Mouse (Mus musculus): ENCODE data around the gene Stip1. TPM values are rescaled to one million over a fixed set of nuclear protein-coding genes. Genes with fewer than 3 reads are reported as not detected.
A peak's percentile ranks its signal among the peaks of the same experiment; 100 is the strongest.

The Stip1 gene
- polyA plus RNA-seq, 1 experiment from 2014 or later = 376 TPM

DNA sequence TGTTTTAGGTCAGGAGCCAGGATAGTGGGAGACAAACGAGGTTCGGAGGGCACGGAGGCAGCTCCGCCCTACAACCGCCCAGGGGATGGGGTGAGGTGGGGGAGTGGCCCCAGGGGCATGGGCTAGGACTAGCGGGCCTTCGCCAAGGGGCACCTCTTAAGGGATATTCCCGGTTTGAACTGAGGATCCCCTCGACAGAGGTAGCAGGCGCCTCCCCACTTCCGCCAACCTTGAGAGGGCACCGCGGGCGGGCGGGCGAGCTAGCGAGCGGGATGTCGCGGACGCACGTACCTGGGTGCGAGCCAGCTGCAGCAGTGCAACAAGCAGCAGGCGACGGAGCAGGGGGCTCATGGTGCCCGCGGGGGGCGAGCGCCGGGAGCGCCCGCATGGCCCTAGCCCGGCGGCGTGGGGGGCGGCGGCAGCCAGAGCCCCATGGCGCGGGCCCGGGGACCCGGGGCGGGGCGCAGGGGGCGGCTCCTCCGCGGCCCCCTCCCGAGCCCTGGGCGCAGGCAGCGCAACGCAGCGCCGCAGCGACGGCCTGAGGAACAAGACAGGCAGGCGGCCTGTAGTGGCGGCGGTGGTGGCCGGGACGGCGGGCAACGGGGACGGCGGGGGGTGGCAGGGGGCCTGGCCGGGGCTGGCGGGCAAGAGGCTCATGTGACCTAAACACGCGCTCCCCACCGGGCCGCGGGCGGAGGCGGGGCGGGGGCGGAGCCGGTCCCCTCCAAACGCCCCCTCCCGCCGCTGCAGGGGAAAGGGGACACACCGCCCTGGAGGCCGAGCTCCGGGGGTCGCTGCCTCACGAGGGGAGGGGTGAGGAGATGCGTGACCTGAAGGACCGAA is 52.5 kb downstream of the Stip1 start, which contains the start of gene Vegfb:
Vegfb (minus strand) TSS at position 591 of the 843 bp plus-strand sequence.
- WGBS = under 1% methylated on average over 66 of the region's 85 CpGs
- H3K4me1 ChIP-seq (replicated peaks; ENCODE audit: control insufficient read depth, insufficient read depth, low read length) = peaks cover 3% of the 10 kb centered on the region
- no peaks in the 10 kb centered on the region for H3K27me3 ChIP-seq (ENCODE audit: control insufficient read depth, insufficient read depth, low read length)
- peak within 1 kb of the TSS; percentile 67 for H3K27ac ChIP-seq (ENCODE audit: low read depth, low read length)
- peak; percentile 65 for DNase-seq (ENCODE audit: low spot score)
- no peaks in the 10 kb centered on the region for H3K9me3 ChIP-seq (ENCODE audit: control insufficient read depth, low read length)
- H3K36me3 ChIP-seq (ENCODE audit: control insufficient read depth, insufficient read depth, low read length) = no peaks in the 10 kb centered on the region
- peak within 1 kb of the TSS; percentile 89 for H3K9ac ChIP-seq (ENCODE audit: low read depth, low read length)
- peak within 1 kb of the TSS; percentile 99 for H3K4me2 ChIP-seq (replicated peaks; ENCODE audit: low read depth, low read length)
- H3K4me3 ChIP-seq (ENCODE audit: low read depth, low read length) = peak within 1 kb of the TSS; percentile 77
- ATAC-seq (ENCODE audit: low FRiP score) = peak; percentile 65

DNA sequence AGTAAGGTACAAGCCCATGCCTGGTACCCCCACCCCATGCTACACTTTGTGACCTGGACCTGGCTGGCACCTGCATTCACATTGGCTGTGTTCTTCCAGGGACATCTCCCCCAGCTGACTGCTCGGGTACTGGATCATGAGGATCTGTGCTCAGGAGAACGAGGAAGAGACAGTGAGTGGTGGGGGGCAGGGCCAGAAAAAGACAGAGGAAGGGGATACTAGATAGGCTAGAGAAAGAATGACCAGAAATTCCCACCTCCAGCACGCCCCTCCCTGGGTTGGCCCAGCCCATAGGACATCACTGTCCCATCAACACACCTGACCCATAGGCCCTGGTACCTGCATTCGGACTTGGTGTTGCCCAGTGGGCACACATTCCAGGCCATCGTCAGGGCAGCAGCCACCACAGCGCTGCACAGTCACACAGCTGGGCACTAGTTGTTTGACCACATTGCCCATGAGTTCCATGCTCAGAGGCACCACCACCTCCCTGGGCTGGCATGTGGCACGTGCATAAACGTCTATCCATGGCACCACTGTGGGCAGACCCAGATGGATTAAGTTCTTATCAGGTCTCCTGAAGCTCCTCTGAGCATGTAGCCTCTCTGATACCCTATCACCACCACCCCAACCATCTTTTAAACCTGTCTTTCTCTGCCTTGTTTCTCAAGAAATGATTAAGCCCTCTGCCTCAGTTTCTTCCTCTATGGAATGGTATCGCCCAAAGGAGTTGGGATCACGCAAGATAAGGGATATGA is 53.6 kb downstream of the Stip1 start:
- Histone ChIP-seq H3K4me1 (replicated peaks; ENCODE audit: control insufficient read depth, insufficient read depth, low read length) (peaks cover 3% of the 10 kb centered on the region), H3K9me3 (ENCODE audit: control insufficient read depth, low read length) (no peaks in the 10 kb centered on the region), H3K27me3 (ENCODE audit: control insufficient read depth, insufficient read depth, low read length) (no peaks in the 10 kb centered on the region), H3K27ac (ENCODE audit: low read depth, low read length) (no peak overlapping the region), H3K4me2 (replicated peaks; ENCODE audit: low read depth, low read length) (peak overlapping the region; percentile 99), H3K9ac (ENCODE audit: low read depth, low read length) (no peak overlapping the region), H3K4me3 (ENCODE audit: low read depth, low read length) (peak overlapping the region; percentile 77), H3K36me3 (ENCODE audit: control insufficient read depth, insufficient read depth, low read length) (no peaks in the 10 kb centered on the region)
- ATAC-seq (ENCODE audit: low FRiP score) = no peak
- 84% methylated on average over 10 of the region's 10 CpGs for WGBS
- DNase-seq (ENCODE audit: low spot score) = no peak

DNA sequence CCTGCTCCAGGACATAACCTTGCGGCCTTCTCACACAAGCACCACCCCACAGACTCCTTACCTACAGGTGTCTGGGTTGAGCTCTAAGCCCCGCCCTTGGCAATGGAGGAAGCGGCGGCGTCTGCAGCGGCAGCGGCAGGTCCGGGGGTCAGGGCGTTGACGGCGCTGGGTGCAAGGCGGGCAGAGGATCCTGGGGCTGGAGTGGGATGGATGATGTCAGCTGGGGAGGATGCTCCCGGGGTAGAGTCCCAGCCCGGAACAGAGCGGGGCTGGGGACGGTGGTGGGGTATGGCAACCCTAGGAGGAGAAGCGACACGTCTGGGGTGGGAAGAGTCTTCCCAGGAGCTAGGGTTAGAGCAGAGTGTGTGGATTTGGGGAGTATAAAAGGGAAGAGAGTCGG is 54.5 kb downstream of the Stip1 start:
- no peaks in the 10 kb centered on the region for H3K36me3 ChIP-seq (ENCODE audit: control insufficient read depth, insufficient read depth, low read length)
- peaks cover 7% of the 10 kb centered on the region for H3K4me1 ChIP-seq (replicated peaks; ENCODE audit: control insufficient read depth, insufficient read depth, low read length)
- H3K27me3 ChIP-seq (ENCODE audit: control insufficient read depth, insufficient read depth, low read length) = no peaks in the 10 kb centered on the region
- no peak overlapping the region for H3K27ac ChIP-seq (ENCODE audit: low read depth, low read length)
- no peak overlapping the region for H3K9ac ChIP-seq (ENCODE audit: low read depth, low read length)
- ATAC-seq (ENCODE audit: low FRiP score) (no peak), DNase-seq (ENCODE audit: low spot score) (no peak)
- WGBS = 80% methylated on average over 19 of the region's 19 CpGs
- H3K4me3 ChIP-seq (ENCODE audit: low read depth, low read length) = no peak overlapping the region
- no peak overlapping the region for H3K4me2 ChIP-seq (replicated peaks; ENCODE audit: low read depth, low read length)
- H3K9me3 ChIP-seq (ENCODE audit: control insufficient read depth, low read length) = no peaks in the 10 kb centered on the region

DNA sequence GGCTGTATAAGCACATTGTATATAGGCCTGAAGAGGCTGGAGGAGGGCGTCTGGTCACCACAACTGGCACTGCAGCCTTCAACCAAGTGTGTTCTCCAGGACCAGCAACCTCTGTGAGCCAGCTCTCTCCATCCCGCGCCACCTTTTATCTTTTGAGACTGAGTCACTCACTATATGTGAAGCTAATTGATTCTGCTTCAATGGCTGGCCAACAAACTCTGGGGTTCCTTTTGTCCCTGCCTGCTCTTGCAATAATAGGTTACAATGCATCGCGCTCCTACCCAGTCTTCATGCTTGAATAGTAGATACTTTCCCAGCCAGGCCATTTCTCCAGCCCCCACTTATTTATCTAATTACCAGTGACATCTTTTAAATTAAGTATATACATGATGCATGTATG is 56.1 kb downstream of the Stip1 start:
- no peaks in the 10 kb centered on the region for H3K9me3 ChIP-seq (ENCODE audit: control insufficient read depth, low read length)
- H3K4me1 ChIP-seq (replicated peaks; ENCODE audit: control insufficient read depth, insufficient read depth, low read length) = peaks cover 7% of the 10 kb centered on the region
- H3K4me2 ChIP-seq (replicated peaks; ENCODE audit: low read depth, low read length) = no peak overlapping the region
- no peak overlapping the region for H3K27ac ChIP-seq (ENCODE audit: low read depth, low read length)
- H3K36me3 ChIP-seq (ENCODE audit: control insufficient read depth, insufficient read depth, low read length) = no peaks in the 10 kb centered on the region
- H3K27me3 ChIP-seq (ENCODE audit: control insufficient read depth, insufficient read depth, low read length) = no peaks in the 10 kb centered on the region
- WGBS = 46% methylated on average over 5 of the region's 5 CpGs
- no peak overlapping the region for H3K9ac ChIP-seq (ENCODE audit: low read depth, low read length)
- ATAC-seq (ENCODE audit: low FRiP score) (no peak), DNase-seq (ENCODE audit: low spot score) (no peak)
- H3K4me3 ChIP-seq (ENCODE audit: low read depth, low read length) = no peak overlapping the region

DNA sequence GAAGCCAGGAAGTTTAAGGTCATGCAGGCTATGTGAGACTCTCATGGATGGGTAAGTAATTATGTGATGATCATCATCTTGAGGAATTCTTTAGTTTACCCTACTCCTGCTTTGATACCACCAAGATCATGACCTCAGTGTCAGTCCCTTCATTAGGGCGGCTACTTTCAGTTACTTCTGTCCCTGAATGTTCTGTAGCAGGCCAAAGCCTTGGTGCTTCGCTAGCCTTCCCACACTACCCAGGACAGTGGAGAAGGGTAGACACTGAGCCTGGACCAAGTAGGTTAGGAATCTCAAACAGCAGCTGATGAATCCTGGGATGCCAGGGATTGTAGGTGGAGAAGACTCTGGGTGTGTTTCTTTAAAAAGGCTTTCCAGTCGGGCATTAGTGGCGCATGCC is 58.3 kb downstream of the Stip1 start:
- Histone ChIP-seq H3K4me1 (replicated peaks; ENCODE audit: control insufficient read depth, insufficient read depth, low read length) (peaks cover 11% of the 10 kb centered on the region), H3K27me3 (ENCODE audit: control insufficient read depth, insufficient read depth, low read length) (no peaks in the 10 kb centered on the region), H3K9ac (ENCODE audit: low read depth, low read length) (no peak overlapping the region), H3K4me3 (ENCODE audit: low read depth, low read length) (peak overlapping the region; percentile 63; the same call in 1 of the 2 replicates), H3K4me2 (replicated peaks; ENCODE audit: low read depth, low read length) (no peak overlapping the region), H3K9me3 (ENCODE audit: control insufficient read depth, low read length) (no peaks in the 10 kb centered on the region), H3K36me3 (ENCODE audit: control insufficient read depth, insufficient read depth, low read length) (peaks cover 7% of the 10 kb centered on the region; the same call in 1 of the 2 replicates), H3K27ac (ENCODE audit: low read depth, low read length) (no peak overlapping the region)
- no peak for DNase-seq (ENCODE audit: low spot score)
- no peak for ATAC-seq (ENCODE audit: low FRiP score)
- WGBS = 91% methylated on average over 4 of the region's 4 CpGs

DNA sequence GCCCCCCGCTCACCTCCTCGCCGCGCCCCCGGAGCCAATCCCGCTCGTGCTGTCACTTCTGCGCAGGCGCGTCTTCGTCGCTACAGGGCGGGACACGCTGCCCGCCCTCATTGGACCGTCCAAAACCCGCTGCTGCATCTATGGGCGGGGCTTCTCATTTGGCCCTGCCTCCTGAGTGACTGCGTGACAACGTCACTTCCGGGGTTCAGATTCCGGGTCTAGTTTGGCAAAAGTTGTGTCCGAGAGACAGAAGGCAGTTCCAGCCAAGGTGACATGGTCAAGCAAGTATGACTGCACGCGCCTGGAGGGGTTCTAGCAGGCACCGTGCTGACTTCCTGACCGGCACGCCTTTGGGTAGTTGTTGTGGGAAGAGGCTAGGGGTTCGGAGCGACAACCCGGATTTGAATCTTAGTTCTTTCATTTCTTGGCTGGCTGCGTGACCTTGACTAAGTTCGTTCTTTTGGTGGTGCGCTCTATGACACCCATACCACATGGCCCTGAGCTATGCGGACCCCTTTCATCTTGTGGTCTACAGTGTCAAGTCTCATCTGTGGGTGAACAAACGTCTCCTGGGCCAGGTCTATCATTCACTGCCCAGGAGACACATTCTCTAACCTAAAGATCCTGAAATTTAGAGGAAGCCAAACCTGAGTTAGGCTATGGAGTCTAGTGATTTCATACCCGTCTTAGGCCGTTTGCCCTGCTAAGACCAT is 59.2 kb downstream of the Stip1 start, which contains the start of gene Fkbp2:
Fkbp2 (minus strand) TSS at position 121 of the 713 bp plus-strand sequence.
- H3K9ac ChIP-seq (ENCODE audit: low read depth, low read length) = peak within 1 kb of the TSS; percentile 78
- peak within 1 kb of the TSS; percentile 79 for H3K4me2 ChIP-seq (replicated peaks; ENCODE audit: low read depth, low read length)
- peak within 1 kb of the TSS; percentile 63 for H3K4me3 ChIP-seq (ENCODE audit: low read depth, low read length)
- WGBS = 2% methylated on average over 38 of the region's 38 CpGs
- H3K36me3 ChIP-seq (ENCODE audit: control insufficient read depth, insufficient read depth, low read length) = peaks cover 7% of the 10 kb centered on the region; the same call in 1 of the 2 replicates
- H3K27me3 ChIP-seq (ENCODE audit: control insufficient read depth, insufficient read depth, low read length) = no peaks in the 10 kb centered on the region
- H3K27ac ChIP-seq (ENCODE audit: low read depth, low read length) = peak within 1 kb of the TSS; percentile 93
- ATAC-seq (ENCODE audit: low FRiP score) (peak; percentile 90), DNase-seq (ENCODE audit: low spot score) (peak; percentile 98)
- peaks cover 11% of the 10 kb centered on the region for H3K4me1 ChIP-seq (replicated peaks; ENCODE audit: control insufficient read depth, insufficient read depth, low read length)
- no peaks in the 10 kb centered on the region for H3K9me3 ChIP-seq (ENCODE audit: control insufficient read depth, low read length)

DNA sequence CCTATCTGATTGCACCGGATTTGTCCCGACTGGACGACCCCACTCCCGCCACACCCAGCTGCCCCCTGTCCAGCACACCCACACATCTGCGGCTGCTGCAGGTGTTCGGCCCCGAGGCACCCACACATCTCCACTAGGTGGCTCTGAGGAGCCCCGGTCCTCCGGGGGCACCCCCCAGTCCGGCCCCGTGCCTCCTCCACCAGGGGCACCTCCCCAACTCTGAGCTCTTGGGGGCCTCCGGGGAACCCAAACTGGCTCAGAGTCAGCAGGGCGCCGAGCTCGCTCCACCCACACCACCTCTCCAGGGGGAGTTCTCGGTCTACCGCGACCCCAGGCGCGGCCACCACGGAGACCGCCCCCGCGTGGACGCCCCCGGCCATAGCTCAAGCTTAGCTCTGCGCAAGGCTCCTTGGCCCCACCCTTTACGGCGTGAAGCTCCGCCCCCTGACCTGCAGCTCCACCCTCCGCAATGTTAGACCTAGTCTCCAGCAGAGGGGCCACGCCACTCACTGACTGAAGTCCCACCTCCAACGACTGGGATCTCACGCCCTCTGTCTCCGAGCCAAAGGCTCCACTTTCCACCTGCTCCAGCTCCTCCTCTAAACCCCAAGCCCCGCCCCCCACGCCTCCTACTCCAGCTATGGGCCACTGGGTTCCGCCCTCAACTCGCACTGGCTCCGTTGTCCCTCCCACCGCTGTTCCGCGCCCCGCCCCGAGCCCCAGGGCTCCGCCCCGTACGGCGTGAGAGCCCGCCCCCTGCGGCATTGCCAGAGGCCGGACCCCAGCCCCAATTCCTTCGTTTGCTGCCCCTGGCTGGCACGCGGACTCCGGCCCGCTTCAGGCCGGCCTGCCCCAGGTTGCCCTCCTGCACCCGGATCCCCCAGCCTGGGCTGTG is 60.0 kb downstream of the Stip1 start:
- under 1% methylated on average over 57 of the region's 59 CpGs for WGBS
- Histone ChIP-seq H3K4me1 (replicated peaks; ENCODE audit: control insufficient read depth, insufficient read depth, low read length) (peaks cover 11% of the 10 kb centered on the region), H3K9me3 (ENCODE audit: control insufficient read depth, low read length) (no peaks in the 10 kb centered on the region), H3K27me3 (ENCODE audit: control insufficient read depth, insufficient read depth, low read length) (no peaks in the 10 kb centered on the region), H3K9ac (ENCODE audit: low read depth, low read length) (peak overlapping the region; percentile 78), H3K4me2 (replicated peaks; ENCODE audit: low read depth, low read length) (peak overlapping the region; percentile 79), H3K27ac (ENCODE audit: low read depth, low read length) (peak overlapping the region; percentile 93), H3K36me3 (ENCODE audit: control insufficient read depth, insufficient read depth, low read length) (peaks cover 7% of the 10 kb centered on the region; the same call in 1 of the 2 replicates), H3K4me3 (ENCODE audit: low read depth, low read length) (peak overlapping the region; percentile 63)
- ATAC-seq (ENCODE audit: low FRiP score) = peak; percentile 90
- peak; percentile 99 for DNase-seq (ENCODE audit: low spot score)

Measured in hindbrain, embryonic 11.5 days (tissue).